Mouse (Mus musculus): ENCODE data around the gene Cltc.

DNA sequence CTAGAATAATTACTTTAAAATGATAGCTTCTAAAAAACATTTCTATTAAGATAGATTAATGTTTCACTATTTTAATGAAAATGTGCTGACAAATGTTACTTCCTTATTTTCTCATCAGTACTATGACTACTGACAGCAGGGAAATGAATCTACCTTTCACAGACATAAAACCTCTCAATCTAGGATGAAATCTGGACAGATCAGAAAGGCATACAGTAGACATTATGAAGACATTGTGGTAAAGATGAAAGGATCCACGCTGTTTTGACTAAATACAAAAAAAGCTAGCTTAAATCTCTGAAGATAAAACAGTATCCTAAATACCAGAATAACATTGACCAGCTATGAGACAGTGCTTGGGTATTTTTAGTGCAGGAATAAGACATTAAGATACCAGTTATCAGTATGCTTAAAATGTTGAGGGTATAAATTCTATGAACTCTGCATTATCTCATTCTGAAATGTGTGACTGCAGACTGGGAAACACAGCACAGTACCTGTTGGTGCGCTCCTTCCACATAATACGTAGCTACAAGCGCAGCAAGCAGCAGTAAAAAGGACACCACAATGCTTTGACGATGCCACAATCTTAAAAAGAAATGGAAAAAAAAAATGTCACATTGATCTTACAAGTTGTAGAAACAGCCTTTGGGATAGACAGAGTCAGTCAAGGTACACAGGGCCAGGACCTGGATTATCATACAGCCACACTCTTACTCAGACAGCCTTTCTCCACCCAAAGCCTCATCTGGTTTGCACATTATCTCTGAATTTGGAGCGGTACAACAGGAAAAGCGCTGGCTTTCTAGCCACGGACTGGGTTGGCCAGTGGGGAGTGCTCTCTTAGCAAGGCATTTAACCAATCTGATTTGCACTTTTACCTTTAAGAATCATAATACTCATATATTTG, 94.1 kb downstream of the Cltc start:
- TF ChIP-seq CTCF (IDR thresholded peaks at IDR 0.05; ENCODE audit: insufficient read depth, low read length): no peak
- no peak for TF ChIP-seq POLR2A (IDR thresholded peaks at IDR 0.05; ENCODE audit: borderline replicate concordance, extremely low read depth, low read depth, low read length)

All from lung, adult 2 months (tissue).